10 mouse cellular contexts compared by ENCODE assay signal in genomic region chr17:47903846-47904680, GRCm38 (mm10). TPM values are rescaled to one million over a fixed set of nuclear protein-coding genes. Genes with fewer than 3 reads are reported as not detected.
DNase-seq lines count a peak whose midpoint lies in the region; ATAC-seq and TF ChIP-seq lines count a peak whose summit lies in the region.
"Had no signal": no experiment of that assay in that cellular context is flagged by ENCODE, and none has a peak within 500 bp of the region (broad histone marks: within the 10 kb centered on the region; RNA-seq: fewer than 3 reads in every experiment).

No protein-coding gene starts in this region.

- 0 out of 2 replicates have a peak overlapping the region, but pooled peaks have one; percentile 37 for H3K9ac ChIP-seq in heart, embryonic 12.5 days
- 0 out of 2 replicates have a peak overlapping the region, but pooled peaks have one; percentile 25 for H3K9ac ChIP-seq in forebrain, postnatal 0 days
- H3K9ac ChIP-seq in midbrain, embryonic 11.5 days (ENCODE audit: low read length) = peak overlapping the region; percentile 42
- H3K9ac ChIP-seq: stomach, embryonic 15.5 days had no signal

- TF ChIP-seq CTCF in forebrain, postnatal 0 days (IDR thresholded peaks at IDR 0.05; ENCODE audit: low read depth) = peak; percentile 24; the same call in 1 of the 2 replicates

- ATAC-seq in heart, embryonic 12.5 days (ENCODE audit: insufficient number of reproducible peaks, low FRiP score) = no peak
- ATAC-seq in forebrain, postnatal 0 days = peak; percentile 25; the same call in 1 of the 2 replicates
- no peak for ATAC-seq in midbrain, embryonic 11.5 days (ENCODE audit: low FRiP score)
- no peak for ATAC-seq in monocyte, adult 5-6 weeks (replicated peaks; ENCODE audit: insufficient number of reproducible peaks, low FRiP score, low TSS enrichment, poor library complexity, severe bottlenecking)

- peaks cover 45% of the 10 kb centered on the region for H3K4me1 ChIP-seq in heart, embryonic 12.5 days (replicated peaks)
- 0 out of 2 replicates have a peak, but pooled peaks cover 3% of the 10 kb centered on the region for H3K4me1 ChIP-seq in forebrain, postnatal 0 days (ENCODE audit: insufficient read depth)
- peaks cover 62% of the 10 kb centered on the region for H3K4me1 ChIP-seq in midbrain, embryonic 11.5 days (ENCODE audit: control insufficient read depth, insufficient read depth, low read length)

- H3K4me3 ChIP-seq in heart, embryonic 12.5 days = no peak overlapping the region
- peak overlapping the region; percentile 5; the same call in 1 of the 2 replicates for H3K4me3 ChIP-seq in forebrain, postnatal 0 days (ENCODE audit: low read depth, low read length)
- H3K4me3 ChIP-seq in midbrain, embryonic 11.5 days (ENCODE audit: low read depth, low read length) = no peak overlapping the region
- H3K4me3 ChIP-seq: stomach, embryonic 15.5 days had no signal

- intact Hi-C loops in heart, postnatal 10 days (cut with DNase I) = no loop called here

- no peaks in the 10 kb centered on the region for H3K27me3 ChIP-seq in heart, embryonic 12.5 days (replicated peaks)
- no peaks in the 10 kb centered on the region; the same call in 1 of the 2 replicates for H3K27me3 ChIP-seq in forebrain, postnatal 0 days (ENCODE audit: insufficient read depth, low read length)
- H3K27me3 ChIP-seq in midbrain, embryonic 11.5 days (ENCODE audit: control insufficient read depth, insufficient read depth, low read length) = no peaks in the 10 kb centered on the region
- H3K27me3 ChIP-seq: stomach, embryonic 15.5 days had no signal

- no peak overlapping the region for H3K27ac ChIP-seq in heart, embryonic 12.5 days (ENCODE audit: poor library complexity, severe bottlenecking)
- H3K27ac ChIP-seq in forebrain, postnatal 0 days (ENCODE audit: low read depth, low read length) = no peak overlapping the region
- peak overlapping the region; percentile 25 for H3K27ac ChIP-seq in midbrain, embryonic 11.5 days (ENCODE audit: low read depth, low read length)
- H3K27ac ChIP-seq: stomach, embryonic 15.5 days had no signal

- H3K9me3 ChIP-seq in heart, embryonic 12.5 days (replicated peaks) = no peaks in the 10 kb centered on the region
- no peaks in the 10 kb centered on the region for H3K9me3 ChIP-seq in forebrain, postnatal 0 days (ENCODE audit: low read length)
- no peaks in the 10 kb centered on the region for H3K9me3 ChIP-seq in midbrain, embryonic 11.5 days (ENCODE audit: control insufficient read depth, low read length)
- H3K9me3 ChIP-seq: stomach, embryonic 15.5 days had no signal

- WGBS in heart, embryonic 12.5 days = 48% methylated on average over 35 of the region's 35 CpGs
- 36% methylated on average over 29 of the region's 35 CpGs for WGBS in forebrain, postnatal 0 days
- 23% methylated on average over 33 of the region's 35 CpGs for WGBS in midbrain, embryonic 11.5 days

- peak overlapping the region; percentile 44 for H3K4me2 ChIP-seq in heart, embryonic 12.5 days
- H3K4me2 ChIP-seq in forebrain, postnatal 0 days (ENCODE audit: low read depth) = peak overlapping the region; percentile 32
- peak overlapping the region; percentile 31 for H3K4me2 ChIP-seq in midbrain, embryonic 11.5 days
- H3K4me2 ChIP-seq: stomach, embryonic 15.5 days had no signal

- peaks cover 42% of the 10 kb centered on the region for H3K36me3 ChIP-seq in heart, embryonic 12.5 days
- H3K36me3 ChIP-seq in forebrain, postnatal 0 days (ENCODE audit: insufficient read depth) = no peaks in the 10 kb centered on the region
- peaks cover 10% of the 10 kb centered on the region; the same call in 1 of the 2 replicates for H3K36me3 ChIP-seq in midbrain, embryonic 11.5 days (ENCODE audit: control insufficient read depth, insufficient read depth, low read length)

- DNase-seq in heart, adult 9 months (ENCODE audit: low spot score in 2 of 2) = no peak
- DNase-seq in R1 (ENCODE audit: low read depth, low spot score) = peak; percentile 66
- DNase-seq in forebrain, postnatal 0 days = no peak
- peak; percentile 91 for DNase-seq in midbrain, embryonic 11.5 days (ENCODE audit: low spot score, missing footprints)
- no peak for DNase-seq in spleen, adult 12 weeks (ENCODE audit: low spot score)
- DNase-seq in heart, postnatal 10 days = no peak
- DNase-seq: B cell, adult 2 months had no signal

RNA-seq across cellular contexts. Expression of gene Foxp4, which starts 20.4 kb away (rescaled TPM):
- 20.7 and 22.5 TPM in 2 replicates for polyA plus RNA-seq in heart, embryonic 12.5 days (2016; fragmentation: Nextera tagmentation; extraction: Ambion mirVana)
- total RNA-seq in forebrain, postnatal 0 days (2014; rRNA removed) = 108 and 109 TPM in 2 replicates
- 45.7 and 56.4 TPM in 2 replicates for polyA plus RNA-seq in forebrain, postnatal 0 days (2015; fragmentation: Nextera tagmentation; extraction: Ambion mirVana)
- polyA plus RNA-seq in midbrain, embryonic 11.5 days (2014; fragmentation: Nextera tagmentation; extraction: Ambion mirVana) = 24.6 and 27.5 TPM in 2 replicates
- total RNA-seq in monocyte, adult 5-6 weeks (2017) = 3.1 to 10.1 TPM (median 9.1 TPM) in 3 replicates
- 10 to 100 TPM; 12.3 to 15.9 TPM for total RNA-seq in heart, postnatal 10 days (2021)

Comparison
In these comparisons a context has a peak if more than half of its experiments do, and no peak if none do; other contexts are left out.
1. DNase-seq: peak in R1 (single experiment) and midbrain, embryonic 11.5 days (single experiment); none in heart, adult 9 months (0 of 2), forebrain, postnatal 0 days (single experiment), spleen, adult 12 weeks (single experiment) and heart, postnatal 10 days (0 of 2).
2. Peak in every context shown above with its lines, with median percentiles within 50 percentile points of each other: H3K4me2 ChIP-seq and H3K9ac ChIP-seq.